Mouse (Mus musculus): ENCODE results near the gene Sae1.

The Sae1 gene

DNA sequence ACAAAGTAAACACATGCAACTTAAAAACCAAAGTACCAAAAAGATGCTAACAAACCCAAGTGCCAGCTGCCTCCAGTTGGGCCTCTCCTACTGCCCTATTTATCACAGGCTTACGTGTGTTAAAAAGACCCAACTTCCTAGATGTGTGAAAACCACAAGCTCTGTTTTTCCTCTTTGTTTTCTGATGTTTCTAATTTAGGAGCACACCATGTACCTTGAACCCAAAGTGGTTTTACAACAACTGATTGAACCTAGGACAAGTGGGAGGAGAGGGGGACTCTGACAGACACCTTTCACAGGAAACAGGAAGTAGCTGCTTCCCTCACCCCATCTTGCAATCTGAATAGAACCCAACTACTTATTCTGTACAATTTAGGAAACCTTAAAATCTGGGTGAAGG lies 23.3 kb downstream of the Sae1 start:
- no peak for DNase-seq (ENCODE audit: low spot score)

DNA sequence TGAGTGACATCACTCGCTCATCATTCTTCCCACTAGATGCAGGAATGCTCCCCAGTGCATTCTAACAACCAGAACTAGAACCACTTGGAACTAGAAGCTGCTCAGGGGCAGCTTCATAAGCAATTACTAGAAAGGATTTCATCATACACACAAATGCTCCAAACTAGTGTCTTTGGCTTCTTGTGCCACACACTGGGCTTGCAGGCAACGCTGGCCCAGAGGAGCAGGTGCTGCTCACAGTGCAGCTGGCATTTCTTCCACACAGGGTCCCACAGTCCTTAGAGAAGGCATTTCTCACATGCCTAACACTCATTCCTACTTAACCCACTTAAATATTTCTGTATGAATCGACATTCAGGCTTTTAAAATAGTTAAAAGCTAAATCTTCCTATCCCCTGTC lies 30.0 kb downstream of the Sae1 start:
- DNase-seq (ENCODE audit: low spot score), result no peak

DNA sequence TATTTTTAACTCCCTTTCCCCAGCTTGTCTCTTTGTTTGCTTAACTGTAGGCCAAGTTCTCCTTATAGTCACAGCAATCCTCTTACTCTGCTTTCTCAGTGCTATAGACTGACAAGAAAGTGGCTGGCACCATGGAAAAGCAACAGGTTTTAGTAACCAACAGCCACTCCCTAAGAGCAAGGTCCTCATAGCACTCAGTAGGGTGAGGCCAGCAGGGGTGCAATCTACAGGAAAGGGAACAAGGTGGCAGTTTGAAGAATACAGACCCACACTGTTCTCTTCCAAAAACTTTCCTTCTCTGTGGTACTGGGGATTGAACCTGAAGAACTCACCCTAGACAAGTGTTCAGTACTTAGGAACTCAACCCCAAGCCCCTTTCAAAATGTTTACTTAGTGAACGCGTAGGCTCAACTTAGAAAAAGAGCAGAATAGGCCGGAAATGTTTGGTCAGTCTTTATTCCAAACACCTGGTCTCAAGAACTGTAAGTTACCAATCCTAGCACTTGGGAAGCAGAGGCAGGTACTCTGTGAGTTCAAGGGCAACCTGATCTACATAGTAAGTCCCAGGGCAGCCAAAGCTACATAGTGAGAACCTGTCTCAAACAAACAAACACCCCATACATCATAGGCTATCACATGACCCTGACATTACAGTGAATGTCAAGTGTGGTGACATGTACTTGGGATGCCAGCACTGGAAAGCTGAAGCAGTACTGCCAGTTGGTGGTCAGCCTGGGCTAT lies 31.6 kb downstream of the Sae1 start:
- DNase-seq (ENCODE audit: low spot score), result no peak

DNA sequence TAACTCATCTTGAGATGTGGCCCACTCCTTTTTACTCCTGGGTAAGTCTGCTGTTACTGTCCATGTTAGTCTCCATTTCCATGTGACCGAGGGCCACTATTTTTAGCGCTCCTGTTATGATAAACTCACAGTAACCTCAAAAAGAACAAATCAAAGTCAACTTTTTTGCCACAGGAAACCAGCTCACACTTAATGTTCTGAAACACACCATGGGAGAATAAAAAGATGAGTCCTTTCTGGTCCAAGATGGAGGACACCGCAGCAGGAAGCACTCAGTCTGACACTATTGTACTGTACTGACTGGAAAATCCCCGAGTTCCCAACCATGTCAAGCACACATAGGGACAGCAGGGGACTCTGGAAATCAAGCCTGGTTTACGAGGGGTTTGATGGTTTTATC lies 37.6 kb downstream of the Sae1 start:
- no peak for DNase-seq (ENCODE audit: low spot score)

DNA sequence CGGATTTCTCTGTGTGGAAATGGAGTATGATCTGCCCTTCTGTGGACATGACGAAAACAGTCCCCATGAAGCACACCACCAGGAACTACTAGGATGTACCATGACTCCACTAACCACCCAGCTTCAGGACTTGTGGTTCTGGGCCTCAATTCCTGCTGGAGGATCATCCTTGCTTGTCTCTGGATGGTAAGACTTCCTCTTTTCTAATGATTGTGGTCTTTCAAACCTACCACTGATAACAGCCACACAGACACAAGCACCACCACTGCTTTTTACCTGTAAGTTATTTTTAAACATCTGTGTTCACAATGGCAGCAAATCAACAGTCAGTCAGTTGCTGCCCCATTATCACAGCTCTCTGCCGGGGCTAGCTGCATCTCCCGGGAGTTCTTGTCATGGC lies 42.3 kb downstream of the Sae1 start:
- no peak for DNase-seq (ENCODE audit: low spot score)

DNA sequence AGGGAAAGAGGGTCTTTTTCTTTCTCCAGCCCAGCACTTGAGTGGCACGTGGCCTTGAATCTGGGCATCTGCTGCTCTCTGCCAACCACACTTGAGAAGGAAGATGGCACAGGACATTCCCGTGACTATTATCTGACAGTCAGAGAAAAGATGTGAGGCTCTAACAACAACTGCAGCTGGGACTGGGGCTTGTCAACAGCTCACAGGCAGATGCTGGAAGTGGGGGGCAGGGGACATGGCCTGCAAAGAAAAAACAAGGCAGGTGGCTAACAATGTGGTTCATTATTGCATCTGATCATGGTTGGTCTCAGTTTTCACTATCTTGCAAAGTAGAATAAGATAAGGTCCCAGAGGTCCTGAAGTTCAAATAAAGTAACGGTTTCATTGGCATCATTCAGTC lies 43.0 kb downstream of the Sae1 start:
- no peak for DNase-seq (ENCODE audit: low spot score)

DNA sequence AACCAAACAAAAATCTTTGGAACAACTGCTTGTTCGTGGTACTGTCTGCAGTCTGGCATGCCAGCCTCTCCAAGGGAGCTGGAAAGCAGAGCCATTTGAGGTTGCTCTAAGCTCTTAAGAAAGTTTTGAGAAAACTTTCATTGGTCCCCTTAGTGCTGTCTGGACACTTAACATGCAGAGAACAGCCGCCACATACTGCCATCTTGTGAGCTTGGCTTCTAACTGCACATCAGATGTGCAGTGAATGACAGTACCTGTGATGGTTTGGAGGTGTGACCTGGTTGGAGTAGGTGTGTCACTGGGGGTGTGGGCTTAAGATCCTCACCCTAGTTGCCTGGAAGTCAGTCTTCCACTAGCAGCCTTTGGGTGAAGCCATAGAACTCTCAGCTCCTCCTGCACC lies 49.9 kb downstream of the Sae1 start:
- DNase-seq (ENCODE audit: low spot score), result no peak

DNA sequence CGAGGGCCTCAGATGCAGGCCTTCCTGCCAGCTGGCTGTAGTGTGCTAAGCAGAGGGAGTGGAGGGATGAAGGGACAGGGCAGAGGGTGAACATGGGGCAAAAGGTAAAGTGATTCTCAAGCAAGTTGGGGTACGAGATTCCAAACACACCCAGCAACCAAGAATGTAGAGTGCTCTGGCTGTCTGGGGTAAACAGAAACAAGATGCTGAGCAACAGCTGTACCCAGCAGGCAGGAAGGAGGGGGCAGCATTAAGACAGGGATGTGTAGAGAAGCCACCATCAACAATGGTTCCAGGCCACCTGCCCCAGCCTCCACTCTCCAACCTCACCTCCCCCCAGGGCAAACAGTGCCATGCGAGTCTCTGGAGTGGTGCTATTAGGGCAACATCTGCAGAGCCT lies 58.5 kb downstream of the Sae1 start:
- no peak for DNase-seq (ENCODE audit: low spot score)

DNA sequence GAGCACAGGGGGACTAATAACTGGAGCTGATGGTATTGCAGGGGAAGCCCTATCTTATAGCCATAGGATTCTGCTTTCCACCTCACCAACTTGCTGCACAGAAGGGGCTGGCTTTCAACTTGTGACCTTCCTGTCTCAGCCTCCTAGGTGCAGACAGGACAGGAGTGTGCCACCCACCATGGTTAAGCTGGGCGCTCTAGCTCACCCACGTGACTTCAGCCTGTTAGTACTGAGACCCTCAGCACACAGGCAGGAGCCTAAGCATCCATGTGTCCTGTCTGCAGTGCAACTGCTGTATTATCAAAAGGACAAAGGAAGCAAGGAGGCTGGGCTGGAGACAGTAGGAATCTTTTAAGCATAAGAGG lies 61.0 kb downstream of the Sae1 start:
- no peak for DNase-seq (ENCODE audit: low spot score)

DNA sequence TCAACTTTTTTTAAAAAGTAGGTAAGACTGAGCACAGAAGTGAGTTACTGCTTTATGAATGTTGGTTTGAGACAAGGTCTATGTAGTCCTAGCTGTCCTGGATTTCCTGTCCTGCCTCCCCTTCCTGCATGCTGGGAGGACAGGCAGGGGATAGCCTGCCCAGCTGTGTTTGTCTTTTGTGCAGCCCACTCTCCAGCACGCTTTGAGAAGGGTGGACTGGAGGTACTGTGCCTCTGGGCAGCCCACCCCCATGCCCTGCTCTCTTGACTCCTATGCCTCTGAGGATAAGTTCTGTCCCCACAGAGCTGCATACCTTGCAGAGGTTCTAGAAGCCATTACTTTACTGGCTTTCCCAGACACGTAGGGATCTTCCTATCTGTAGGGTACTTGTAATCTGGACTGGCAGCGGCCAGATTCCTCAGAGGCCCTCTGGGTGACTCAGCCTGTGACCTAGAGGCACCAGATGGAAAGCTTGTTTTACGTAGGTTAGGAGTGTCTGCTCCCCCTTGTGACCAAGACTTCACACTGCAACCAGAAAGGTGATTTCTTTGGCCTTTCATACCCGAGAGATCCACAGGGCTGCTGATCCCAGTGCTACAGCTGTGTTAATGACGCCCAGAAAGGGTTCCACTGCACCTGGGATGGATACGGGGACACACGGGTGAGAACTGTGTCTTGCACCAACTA lies 61.5 kb downstream of the Sae1 start:
- DNase-seq (ENCODE audit: low spot score), result peak; percentile 70

DNA sequence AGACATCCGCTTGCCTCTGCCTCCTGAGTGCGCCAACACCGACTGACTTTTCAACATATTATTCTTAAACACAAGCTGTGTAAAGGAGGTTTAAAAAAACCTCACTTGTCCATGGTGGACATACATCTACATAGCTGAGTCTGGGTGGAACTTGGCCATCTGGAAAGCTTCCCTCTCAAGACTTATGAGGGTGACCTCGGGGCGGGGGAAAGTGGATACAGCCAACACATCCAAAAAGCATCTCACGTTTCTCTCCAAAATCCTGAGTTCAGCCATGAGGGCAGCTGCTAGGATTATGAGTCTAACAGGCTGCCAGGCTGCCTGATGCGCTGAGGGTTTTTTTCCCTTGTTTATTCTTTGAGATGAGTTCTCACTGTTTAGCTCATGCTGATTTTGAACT lies 62.9 kb downstream of the Sae1 start:
- no peak for DNase-seq (ENCODE audit: low spot score)

DNA sequence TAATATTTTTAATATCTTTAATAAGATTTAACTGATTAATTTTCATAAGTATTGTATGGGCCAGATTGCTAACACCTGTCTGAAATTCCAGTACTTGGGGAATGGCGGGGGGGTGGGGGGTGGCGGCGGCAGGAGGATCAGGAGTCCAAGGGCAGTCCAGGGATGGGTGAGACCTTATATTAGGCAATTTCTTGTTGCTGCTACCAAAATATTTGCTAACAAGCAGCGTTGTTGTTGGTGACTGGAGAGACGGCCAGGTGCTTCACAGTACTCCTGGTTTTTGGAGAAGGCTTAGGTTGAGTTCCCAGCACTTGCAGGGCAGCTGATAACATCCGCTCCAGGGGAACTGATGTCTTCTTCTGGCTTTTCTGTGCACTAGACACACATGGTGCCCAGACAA lies 67.1 kb downstream of the Sae1 start:
- no peak for DNase-seq (ENCODE audit: low spot score)

DNA sequence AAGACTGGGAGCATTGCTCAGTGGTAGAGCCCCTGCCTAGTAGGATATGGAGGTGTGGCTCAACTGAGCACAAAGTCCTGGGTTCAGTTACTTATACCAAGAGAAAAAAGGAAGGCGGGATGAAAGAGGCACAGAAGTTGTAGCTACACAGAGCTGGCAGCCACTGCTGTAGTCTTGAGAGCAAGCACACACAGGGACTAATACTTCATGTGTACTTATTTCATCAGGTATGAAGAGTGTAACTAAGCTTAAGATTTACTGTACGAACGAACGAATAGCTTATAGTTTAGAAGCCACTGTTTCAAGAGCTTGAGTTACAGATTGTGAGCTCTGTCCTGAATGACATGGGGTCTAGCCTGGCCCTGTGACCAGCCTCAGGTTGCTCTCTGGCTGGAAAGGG lies 68.4 kb downstream of the Sae1 start:
- no peak for DNase-seq (ENCODE audit: low spot score)

DNA sequence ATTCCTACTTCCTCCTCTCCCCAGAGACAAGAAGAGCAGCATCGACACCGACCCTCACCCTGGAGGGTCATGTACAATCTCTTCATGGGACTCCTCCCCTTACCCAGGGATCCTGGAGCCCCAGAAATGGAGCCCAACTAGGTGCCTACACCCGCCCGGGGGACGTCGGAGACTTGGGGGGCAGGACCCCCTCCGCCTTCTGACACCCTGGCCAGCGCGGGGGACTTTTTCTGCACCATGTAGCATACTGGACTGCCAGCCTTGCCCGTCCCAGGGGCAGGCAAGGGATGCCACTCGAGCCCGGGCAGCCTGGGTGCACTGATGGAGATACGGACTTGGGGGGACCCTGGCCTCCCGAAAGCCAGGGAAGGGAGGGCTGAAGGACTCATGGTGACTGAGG lies 70.5 kb downstream of the Sae1 start:
- no peak for DNase-seq (ENCODE audit: low spot score)

DNA sequence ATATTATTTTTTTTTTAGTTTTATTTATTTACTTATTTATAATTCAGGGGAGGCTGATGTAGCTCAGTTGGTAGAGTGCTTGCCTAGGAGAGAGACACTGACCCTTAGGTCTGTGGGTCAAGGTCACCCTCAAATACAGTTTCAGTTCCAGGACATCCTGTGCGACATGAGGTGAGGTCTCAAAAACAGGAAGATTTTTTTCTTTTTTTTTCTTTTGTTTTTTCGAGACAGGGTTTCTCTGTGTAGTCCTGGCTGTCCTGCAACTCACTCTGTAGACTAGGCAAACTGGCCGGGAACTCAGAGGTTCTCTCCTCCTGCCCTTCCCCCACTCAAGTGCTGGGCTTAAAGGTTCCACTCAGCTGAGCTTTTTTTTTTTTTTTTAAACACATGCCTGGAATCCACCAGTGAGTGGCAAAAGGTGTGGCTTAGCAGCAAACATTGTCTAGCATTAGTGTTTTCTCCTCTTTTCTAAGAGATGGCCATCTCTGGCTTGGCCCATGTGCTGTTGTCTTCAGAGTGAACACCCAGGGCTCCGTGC lies 72.3 kb downstream of the Sae1 start:
- DNase-seq (ENCODE audit: low spot score), result no peak

DNA sequence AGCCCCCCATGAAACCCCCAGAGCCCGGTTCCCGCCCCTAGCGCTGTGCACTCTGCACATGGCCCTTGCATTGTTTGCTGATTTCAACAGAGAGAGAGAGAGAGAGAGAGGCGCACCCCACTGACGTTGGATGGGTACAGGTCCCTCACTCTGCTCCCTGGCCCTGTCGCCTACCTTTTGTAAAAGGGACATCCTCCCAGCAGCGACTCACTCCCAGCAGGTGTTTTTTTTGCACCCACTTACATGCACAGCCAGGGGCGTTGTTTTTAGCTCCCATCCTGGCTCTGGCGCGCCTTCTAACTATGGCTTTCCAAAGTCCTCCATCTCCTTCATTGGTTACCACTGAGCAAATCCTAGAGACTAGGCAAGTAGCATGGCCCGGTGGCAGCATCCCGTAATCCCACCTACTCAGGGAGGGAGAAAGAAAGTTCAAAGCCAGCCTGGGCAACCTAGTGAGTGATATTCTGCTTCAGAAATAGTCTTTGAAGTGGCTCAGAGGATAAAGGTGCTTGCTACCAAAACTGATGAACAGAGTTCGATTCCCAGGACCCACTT lies 73.3 kb downstream of the Sae1 start:
- DNase-seq (ENCODE audit: low spot score), result no peak

DNA sequence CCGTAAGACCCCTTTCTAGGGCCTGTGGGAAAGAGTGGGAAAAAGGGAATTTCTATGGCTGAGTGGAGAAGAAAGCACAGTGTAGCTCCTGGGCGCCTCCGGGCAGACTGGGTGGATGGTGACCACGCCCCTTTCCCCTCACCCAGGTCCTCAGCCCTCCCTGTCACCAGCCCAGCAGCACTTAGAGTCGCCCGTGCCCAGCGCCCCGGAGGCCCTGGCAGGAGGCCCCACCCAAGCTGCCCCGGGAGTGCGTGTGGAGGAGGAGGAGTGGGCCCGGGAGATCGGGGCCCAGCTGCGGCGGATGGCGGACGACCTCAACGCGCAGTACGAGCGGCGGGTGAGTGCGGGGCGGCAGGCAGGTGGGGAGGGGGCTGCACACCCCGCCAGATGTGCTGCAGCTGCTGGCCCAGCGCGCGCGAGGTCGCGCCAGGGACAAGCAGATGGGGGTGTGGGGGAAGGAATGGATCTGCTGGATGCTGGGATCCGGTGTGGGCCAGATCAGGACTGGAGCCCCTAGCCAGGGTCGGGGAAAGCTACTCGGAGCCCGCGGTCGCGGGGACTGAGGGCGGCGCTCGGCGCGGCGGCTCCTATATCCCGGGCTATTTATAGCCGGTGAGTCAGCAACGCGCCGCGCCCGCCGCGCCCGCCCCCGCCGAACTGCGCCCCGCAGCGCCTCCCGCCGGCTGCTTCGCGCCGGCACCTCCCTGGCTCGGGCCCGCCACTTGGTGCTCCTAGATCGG lies 74.0 kb downstream of the Sae1 start:
- peak; percentile 88 for DNase-seq (ENCODE audit: low spot score)

DNA sequence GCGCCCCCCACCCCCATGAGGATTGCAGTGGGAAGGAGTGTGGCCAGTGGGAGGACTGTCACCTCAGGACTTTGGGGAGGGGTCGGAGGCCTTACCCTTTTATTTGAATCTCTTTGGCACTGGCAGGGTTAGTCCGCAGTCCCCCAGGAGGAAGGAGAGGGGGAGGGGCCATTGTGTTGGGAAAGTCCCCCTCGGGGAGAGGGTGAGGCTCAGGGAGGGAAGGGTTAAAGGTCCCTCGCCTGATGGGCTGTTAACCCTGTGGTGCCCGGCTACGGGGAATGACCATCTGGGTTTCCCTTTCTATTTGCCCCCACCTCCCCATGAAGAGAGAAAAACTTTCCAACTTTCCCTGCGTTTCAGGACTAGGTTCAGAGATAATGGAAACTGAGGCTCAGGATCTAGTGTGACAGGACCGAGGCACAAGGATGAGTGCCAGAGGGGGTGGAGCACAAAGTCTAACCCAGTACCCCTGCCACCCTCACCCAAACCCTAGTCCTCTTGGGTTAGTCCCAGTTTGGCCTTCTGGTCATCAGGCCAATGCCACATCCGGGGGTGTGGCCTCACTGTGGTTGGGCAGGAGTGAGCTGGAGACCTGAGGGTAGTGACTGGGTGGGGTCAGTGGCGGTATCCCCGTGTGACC lies 74.8 kb downstream of the Sae1 start:
- peak; percentile 79 for DNase-seq (ENCODE audit: low spot score)

DNA sequence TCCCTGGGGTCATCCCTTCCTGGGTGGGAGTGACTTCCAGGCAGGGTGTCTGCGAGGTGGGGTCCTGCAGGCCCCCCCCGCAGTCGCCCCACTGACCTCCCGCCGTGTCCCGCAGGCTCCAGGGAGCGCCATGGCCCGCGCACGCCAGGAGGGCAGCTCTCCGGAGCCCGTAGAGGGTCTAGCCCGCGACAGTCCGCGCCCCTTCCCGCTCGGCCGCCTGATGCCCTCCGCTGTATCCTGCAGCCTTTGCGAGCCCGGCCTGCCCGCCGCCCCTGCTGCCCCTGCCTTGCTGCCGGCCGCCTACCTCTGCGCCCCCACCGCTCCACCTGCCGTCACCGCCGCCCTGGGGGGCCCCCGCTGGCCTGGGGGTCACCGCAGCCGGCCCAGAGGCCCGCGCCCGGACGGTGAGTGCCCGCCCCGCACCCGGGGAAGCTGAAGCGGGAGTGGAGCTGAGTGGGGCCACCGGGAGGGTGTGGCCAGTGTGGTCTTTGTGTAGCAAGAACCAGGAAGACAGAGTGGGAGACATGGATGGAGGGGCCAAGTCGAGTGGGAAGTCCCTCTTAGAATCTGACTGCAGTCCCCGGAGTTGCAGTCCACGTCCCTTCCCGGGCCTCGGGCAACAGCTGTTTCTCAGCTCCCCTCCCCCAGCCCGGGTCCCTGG lies 75.5 kb downstream of the Sae1 start:
- DNase-seq (ENCODE audit: low spot score), result peak; percentile 52

DNA sequence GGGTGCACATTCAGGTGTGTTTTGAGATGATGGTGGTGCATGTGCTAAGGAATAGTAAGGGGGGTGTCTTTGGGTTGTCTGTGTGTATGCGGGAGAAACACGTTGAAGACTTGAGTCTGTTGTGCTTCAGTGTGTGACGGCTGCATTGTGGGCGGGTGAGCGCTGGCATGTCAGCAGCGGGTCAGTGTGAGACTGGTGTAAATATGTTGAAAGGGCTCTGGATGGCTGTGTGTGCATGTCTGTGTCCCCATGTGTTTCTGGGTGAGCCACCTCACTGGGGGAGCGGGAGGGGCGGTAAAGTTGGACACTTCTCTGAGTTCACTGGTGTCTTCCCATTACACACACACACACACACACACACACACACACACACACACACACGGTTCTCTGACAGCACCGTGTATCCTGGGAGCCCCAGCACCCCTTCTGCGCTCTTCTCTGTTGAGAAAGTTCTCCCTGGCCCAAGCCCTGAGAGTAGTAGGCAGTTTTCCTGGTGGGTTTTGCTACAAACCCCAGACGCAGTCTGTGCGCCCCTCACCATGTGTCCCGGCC lies 76.1 kb downstream of the Sae1 start:
- DNase-seq (ENCODE audit: low spot score), result peak; percentile 31
